Mouse (Mus musculus) kidney, postnatal 0 days (tissue): ENCODE data around the gene Sptlc3. TPM values are rescaled to one million over a fixed set of nuclear protein-coding genes. Genes with fewer than 3 reads are reported as not detected.

Experiments
- ATAC-seq: fragments of 200-750 bp; cut with Nextera tagmentation; replicated peaks from 2 replicates; pipeline ENCODE4 v1.8.0; 2017; ENCODE audit warnings: low read depth, moderate number of reproducible peaks, moderate TSS enrichment, moderate library complexity; ENCODE audit not compliant: low FRiP score
- DNase-seq: peaks from one replicate; pipeline ENCODE4 v3.0.0-alpha.2; 2016; ENCODE audit warnings: low spot score
- H3K27ac ChIP-seq: fragments of 300-500 bp; sonication (generic); 2 replicates; pipeline ENCODE4 v1.5.1; 2014; ENCODE audit warnings: mild to moderate bottlenecking
- H3K27me3 ChIP-seq: fragments of 300-500 bp; sonication (generic); 2 replicates; pipeline ENCODE4 v1.6.1; 2014; ENCODE audit warnings: low read length, mixed read lengths; ENCODE audit not compliant: insufficient read depth
- H3K36me3 ChIP-seq: fragments of 300-500 bp; sonication (generic); 2 replicates; pipeline ENCODE4 v1.6.1; 2014; ENCODE audit warnings: low read length, mixed read lengths; ENCODE audit not compliant: insufficient read depth
- H3K4me1 ChIP-seq: fragments of 300-500 bp; sonication (generic); replicated peaks from 2 replicates; pipeline ENCODE4 v1.6.1; 2014; ENCODE audit warnings: antibody characterized with exemption, low read length, mixed read lengths; ENCODE audit not compliant: insufficient read depth
- H3K4me2 ChIP-seq: fragments of 300-500 bp; sonication (generic); 2 replicates; pipeline ENCODE4 v1.6.1; 2014; ENCODE audit warnings: mild to moderate bottlenecking, low read length, moderate library complexity, mixed read lengths
- H3K4me3 ChIP-seq: fragments of 300-500 bp; sonication (generic); replicated peaks from 2 replicates; pipeline ENCODE4 v1.5.1; 2014; ENCODE audit warnings: low read depth, low read length
- H3K9ac ChIP-seq: fragments of 300-500 bp; sonication (generic); 2 replicates; pipeline ENCODE4 v1.6.1; 2014; ENCODE audit warnings: low read depth, low read length
- H3K9me3 ChIP-seq: fragments of 300-500 bp; sonication (generic); replicated peaks from 2 replicates; pipeline ENCODE4 v1.6.1; 2016; ENCODE audit warnings: low read length, inconsistent platforms, mixed read lengths
- CTCF ChIP-seq: IDR thresholded peaks from 2 replicates; pipeline ENCODE4 v1.5.1; 2016; ENCODE audit warnings: antibody characterized with exemption, low read depth, mild to moderate bottlenecking, moderate library complexity
- WGBS: fragments of 180-500 bp; shearing (Covaris S2); extraction: QIAGEN DNeasy Blood & Tissue Kit; methylation state at CpG from one replicate; pipeline ENCODE4 v1.1.7; 2014; 5-methylcytosine and 5-hydroxymethylcytosine counted together
- polyA plus RNA-seq: library from polyadenylated mRNA; unstranded; fragments of >200 nt; fragmentation: Nextera tagmentation; extraction: Ambion mirVana; gene quantifications from 2 replicates; pipeline ENCODE4 v1.2.1, GENCODE M21; 2015

Gene Sptlc3
- polyA plus RNA-seq, 1 experiment from 2014 or later: 1.5 TPM

DNA sequence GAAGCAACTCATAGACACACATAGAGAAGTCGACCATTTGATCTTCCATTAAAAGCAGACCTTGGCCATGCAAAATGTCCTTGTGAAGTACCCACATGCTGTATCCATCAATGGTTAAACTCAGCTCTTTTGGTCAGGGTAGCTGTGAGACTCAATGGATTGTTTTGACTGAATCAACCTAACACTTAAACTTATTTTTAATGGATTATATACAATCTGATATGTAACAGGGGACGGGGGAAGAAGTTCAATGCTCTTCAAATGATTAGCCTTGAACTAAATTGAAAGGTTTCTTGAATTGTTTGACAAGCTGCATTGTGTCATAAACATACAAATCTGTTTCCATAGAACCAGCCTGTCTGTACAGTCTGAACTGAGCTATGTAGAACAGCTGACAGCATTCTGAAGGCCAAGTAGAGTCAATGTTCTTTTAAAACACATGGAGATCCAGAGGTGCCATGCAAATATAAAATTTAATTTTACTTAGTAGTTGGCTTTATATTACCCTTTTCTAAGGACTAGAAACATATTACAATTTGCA, 94.0 kb downstream of the Sptlc3 start:
- Histone ChIP-seq H3K4me3 (no peak overlapping the region), H3K4me2 (no peak overlapping the region), H3K27ac (no peak overlapping the region), H3K36me3 (no peaks in the 10 kb centered on the region), H3K9ac (no peak overlapping the region), H3K27me3 (no peaks in the 10 kb centered on the region), H3K4me1 (no peaks in the 10 kb centered on the region), H3K9me3 (no peaks in the 10 kb centered on the region)
- DNase-seq (no peak), ATAC-seq (no peak)
- no peak for TF ChIP-seq CTCF
- 90% methylated on average over 2 of the region's 2 CpGs for WGBS

DNA sequence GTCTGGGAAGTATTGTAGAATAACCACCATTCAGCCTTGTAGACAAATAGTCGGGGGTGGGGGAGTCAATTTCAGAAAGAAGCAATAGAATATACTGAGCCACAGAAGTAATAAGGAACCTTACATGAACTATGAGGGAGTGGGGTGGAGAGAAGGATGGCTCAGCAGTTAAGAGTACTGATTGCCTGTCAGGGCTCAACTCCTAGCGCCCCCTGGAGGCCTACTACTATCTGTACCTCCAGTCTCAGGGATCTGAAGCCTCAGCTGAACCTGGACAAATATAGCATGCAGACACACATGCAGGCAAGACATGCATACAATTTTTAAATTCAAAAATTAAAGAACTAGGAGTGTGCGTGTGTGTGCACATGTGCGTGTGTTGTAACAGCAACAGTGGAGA, 96.2 kb downstream of the Sptlc3 start:
- DNase-seq (peak; percentile 79), ATAC-seq (0 out of 2 replicates have a peak, but pooled peaks have one; percentile 58)

GRCm38 (mm10) chr2:139590888-139591698, 97.4 kb downstream of the Sptlc3 start:
- TF ChIP-seq CTCF: peak; percentile 88
- no peak overlapping the region for H3K9ac ChIP-seq
- ATAC-seq: peak; percentile 70
- H3K9me3 ChIP-seq: no peaks in the 10 kb centered on the region
- H3K36me3 ChIP-seq: no peaks in the 10 kb centered on the region
- WGBS: 23% methylated on average over 10 of the region's 10 CpGs
- H3K4me1 ChIP-seq: no peaks in the 10 kb centered on the region
- no peak overlapping the region for H3K4me3 ChIP-seq
- H3K27ac ChIP-seq: no peak overlapping the region
- H3K27me3 ChIP-seq: no peaks in the 10 kb centered on the region
- DNase-seq: peak; percentile 86
- H3K4me2 ChIP-seq: no peak overlapping the region

More for the DNA sequence above, 96.2 kb downstream of the Sptlc3 start:
- no peak overlapping the region for H3K4me3 ChIP-seq
- no peaks in the 10 kb centered on the region for H3K9me3 ChIP-seq
- H3K36me3 ChIP-seq: no peaks in the 10 kb centered on the region
- H3K9ac ChIP-seq: no peak overlapping the region
- TF ChIP-seq CTCF: peak; percentile 73
- 53% methylated on average over 4 of the region's 4 CpGs for WGBS
- H3K27ac ChIP-seq: no peak overlapping the region
- no peak overlapping the region for H3K4me2 ChIP-seq
- no peaks in the 10 kb centered on the region for H3K27me3 ChIP-seq
- no peaks in the 10 kb centered on the region for H3K4me1 ChIP-seq

GRCm38 (mm10) chr2:139592109-139592508, 98.4 kb downstream of the Sptlc3 start:
- Histone ChIP-seq H3K4me1 (no peaks in the 10 kb centered on the region), H3K9me3 (no peaks in the 10 kb centered on the region)
- TF ChIP-seq CTCF: peak; percentile 58

GRCm38 (mm10) chr2:139597229-139597628, 103.5 kb downstream of the Sptlc3 start:
- DNase-seq: no peak
- H3K4me3 ChIP-seq: no peak overlapping the region
- no peaks in the 10 kb centered on the region for H3K27me3 ChIP-seq
- no peaks in the 10 kb centered on the region for H3K36me3 ChIP-seq
- no peak overlapping the region for H3K27ac ChIP-seq
- no peak for TF ChIP-seq CTCF
- no peak overlapping the region for H3K4me2 ChIP-seq
- no peak overlapping the region for H3K9ac ChIP-seq
- WGBS: 89% methylated on average over 5 of the region's 5 CpGs
- no peak for ATAC-seq
- no peaks in the 10 kb centered on the region for H3K9me3 ChIP-seq
- 0 out of 2 replicates have a peak, but pooled peaks cover 3% of the 10 kb centered on the region for H3K4me1 ChIP-seq

More at GRCm38 (mm10) chr2:139592109-139592508, 98.4 kb downstream of the Sptlc3 start:
- Histone ChIP-seq H3K36me3 (no peaks in the 10 kb centered on the region), H3K27me3 (no peaks in the 10 kb centered on the region), H3K4me2 (no peak overlapping the region), H3K4me3 (no peak overlapping the region), H3K9ac (no peak overlapping the region), H3K27ac (no peak overlapping the region)
- ATAC-seq: no peak
- peak; percentile 42 for DNase-seq
- 45% methylated on average over 7 of the region's 7 CpGs for WGBS

DNA sequence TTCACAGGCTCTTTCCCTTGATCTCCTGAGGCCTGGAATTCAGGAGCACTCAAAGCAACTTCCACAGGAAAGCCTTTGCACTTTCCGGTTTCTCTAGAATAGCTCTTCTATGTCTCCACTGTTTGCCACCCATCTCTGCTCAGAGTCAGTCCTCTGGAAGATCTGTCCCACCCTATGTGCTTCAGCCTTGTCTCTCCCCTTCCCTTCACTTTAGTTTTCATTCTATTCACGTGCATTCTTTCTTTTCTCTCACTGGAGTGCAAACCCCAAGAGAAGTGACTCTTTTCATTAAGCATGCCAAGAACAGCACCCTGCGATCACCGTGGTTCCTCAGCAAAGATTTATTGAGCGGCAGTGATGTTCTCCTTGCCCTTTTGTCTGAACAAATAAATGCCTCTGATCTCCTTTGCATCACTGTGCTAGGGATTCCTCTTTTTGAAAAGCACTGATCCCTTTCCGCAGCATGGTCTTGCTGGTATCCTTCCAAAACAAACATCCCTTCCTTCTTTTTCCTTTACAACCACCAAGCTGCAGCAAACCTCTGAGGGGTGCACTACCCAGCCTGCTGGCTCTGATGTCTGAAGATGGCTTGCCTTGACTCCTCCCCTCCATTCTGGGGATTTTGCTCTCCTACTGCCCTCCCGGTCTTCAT, 108.0 kb downstream of the Sptlc3 start:
- 12% methylated on average over 7 of the region's 7 CpGs for WGBS
- Histone ChIP-seq H3K27me3 (no peaks in the 10 kb centered on the region), H3K4me3 (no peak overlapping the region), H3K9ac (no peak overlapping the region), H3K4me1 (0 out of 2 replicates have a peak, but pooled peaks cover 3% of the 10 kb centered on the region), H3K27ac (no peak overlapping the region), H3K9me3 (no peaks in the 10 kb centered on the region), H3K4me2 (no peak overlapping the region), H3K36me3 (no peaks in the 10 kb centered on the region)
- ATAC-seq (no peak), DNase-seq (peak; percentile 57)
- TF ChIP-seq CTCF: no peak
